Mouse (Mus musculus) testis, adult 2 months (tissue): ENCODE results near the gene Fam214b.

Experiments
- CTCF ChIP-seq: fragments of 200-500 bp; IDR thresholded peaks from 2 replicates; pipeline ENCODE4 v1.5.1; 2012; ENCODE audit warnings: low read depth, mild to moderate bottlenecking, inconsistent platforms, low read length, moderate library complexity; ENCODE audit not compliant: control insufficient read depth, insufficient read depth, insufficient replicate concordance
- POLR2A ChIP-seq: fragments of 200-500 bp; IDR thresholded peaks from 2 replicates; pipeline ENCODE4 v1.6.1; 2012; ENCODE audit warnings: low read depth, mild to moderate bottlenecking, inconsistent platforms, low read length, moderate library complexity; ENCODE audit not compliant: control insufficient read depth

- TF ChIP-seq CTCF: no peak
- TF ChIP-seq POLR2A: peak; percentile 85
These were observed 13.0 kb upstream of the Fam214b start, which contains the start of gene Unc13b for GRCm38 (mm10) chr4:43058753-43059654.
